Mouse (Mus musculus): ENCODE measurements around the gene Insr. TPM values are rescaled to one million over a fixed set of nuclear protein-coding genes. Genes with fewer than 3 reads are reported as not detected.

The Insr gene
- polyA plus RNA-seq, 1 experiment from 2014 or later = 67.2 TPM

- no peaks in the 10 kb centered on the region for H3K27me3 ChIP-seq (ENCODE audit: control insufficient read depth, insufficient read depth, low read length)
- no peaks in the 10 kb centered on the region for H3K9me3 ChIP-seq (ENCODE audit: control insufficient read depth, low read length)
- H3K9ac ChIP-seq (replicated peaks; ENCODE audit: low read depth, low read length) = no peak overlapping the region
Measured at GRCm38 (mm10) chr8:3248704-3249103, 30.7 kb downstream of the Insr start.

GRCm38 (mm10) chr8:3247129-3247528, 32.3 kb downstream of the Insr start:
- Histone ChIP-seq H3K4me1 (ENCODE audit: control insufficient read depth, insufficient read depth, low read length) (no peaks in the 10 kb centered on the region), H3K9me3 (ENCODE audit: control insufficient read depth, low read length) (no peaks in the 10 kb centered on the region), H3K9ac (replicated peaks; ENCODE audit: low read depth, low read length) (no peak overlapping the region), H3K36me3 (ENCODE audit: control insufficient read depth, insufficient read depth, low read length) (no peaks in the 10 kb centered on the region), H3K27ac (ENCODE audit: low read depth, low read length) (no peak overlapping the region), H3K27me3 (ENCODE audit: control insufficient read depth, insufficient read depth, low read length) (no peaks in the 10 kb centered on the region), H3K4me2 (ENCODE audit: low read depth, low read length) (no peak overlapping the region), H3K4me3 (ENCODE audit: low read depth, low read length) (no peak overlapping the region)
- WGBS = 80% methylated on average over 1 of the region's 1 CpGs
- ATAC-seq (ENCODE audit: low read depth) = no peak

More at GRCm38 (mm10) chr8:3248704-3249103, 30.7 kb downstream of the Insr start:
- H3K4me1 ChIP-seq (ENCODE audit: control insufficient read depth, insufficient read depth, low read length) = no peaks in the 10 kb centered on the region
- peaks cover 8% of the 10 kb centered on the region; the same call in 1 of the 2 replicates for H3K36me3 ChIP-seq (ENCODE audit: control insufficient read depth, insufficient read depth, low read length)
- no peak for ATAC-seq (ENCODE audit: low read depth)
- H3K4me3 ChIP-seq (ENCODE audit: low read depth, low read length) = no peak overlapping the region
- 92% methylated on average over 5 of the region's 5 CpGs for WGBS
- no peak overlapping the region for H3K4me2 ChIP-seq (ENCODE audit: low read depth, low read length)
- no peak overlapping the region for H3K27ac ChIP-seq (ENCODE audit: low read depth, low read length)

- 85% methylated on average over 4 of the region's 4 CpGs for WGBS
- H3K4me3 ChIP-seq (ENCODE audit: low read depth, low read length) = no peak overlapping the region
- no peaks in the 10 kb centered on the region for H3K4me1 ChIP-seq (ENCODE audit: control insufficient read depth, insufficient read depth, low read length)
- no peaks in the 10 kb centered on the region for H3K27me3 ChIP-seq (ENCODE audit: control insufficient read depth, insufficient read depth, low read length)
- H3K9me3 ChIP-seq (ENCODE audit: control insufficient read depth, low read length) = no peaks in the 10 kb centered on the region
- H3K9ac ChIP-seq (replicated peaks; ENCODE audit: low read depth, low read length) = no peak overlapping the region
- no peak for ATAC-seq (ENCODE audit: low read depth)
- H3K4me2 ChIP-seq (ENCODE audit: low read depth, low read length) = no peak overlapping the region
- H3K27ac ChIP-seq (ENCODE audit: low read depth, low read length) = no peak overlapping the region
- no peaks in the 10 kb centered on the region for H3K36me3 ChIP-seq (ENCODE audit: control insufficient read depth, insufficient read depth, low read length)
Measured at GRCm38 (mm10) chr8:3243229-3243628, 36.2 kb downstream of the Insr start.

GRCm38 (mm10) chr8:3240725-3241124, 38.7 kb downstream of the Insr start:
- 97% methylated on average over 3 of the region's 3 CpGs for WGBS
- Histone ChIP-seq H3K9ac (replicated peaks; ENCODE audit: low read depth, low read length) (no peak overlapping the region), H3K27me3 (ENCODE audit: control insufficient read depth, insufficient read depth, low read length) (no peaks in the 10 kb centered on the region), H3K4me3 (ENCODE audit: low read depth, low read length) (no peak overlapping the region), H3K36me3 (ENCODE audit: control insufficient read depth, insufficient read depth, low read length) (no peaks in the 10 kb centered on the region), H3K4me2 (ENCODE audit: low read depth, low read length) (no peak overlapping the region), H3K27ac (ENCODE audit: low read depth, low read length) (no peak overlapping the region), H3K9me3 (ENCODE audit: control insufficient read depth, low read length) (no peaks in the 10 kb centered on the region), H3K4me1 (ENCODE audit: control insufficient read depth, insufficient read depth, low read length) (no peaks in the 10 kb centered on the region)
- no peak for ATAC-seq (ENCODE audit: low read depth)

GRCm38 (mm10) chr8:3239641-3240040, 39.8 kb downstream of the Insr start:
- Histone ChIP-seq H3K27me3 (ENCODE audit: control insufficient read depth, insufficient read depth, low read length) (no peaks in the 10 kb centered on the region), H3K36me3 (ENCODE audit: control insufficient read depth, insufficient read depth, low read length) (no peaks in the 10 kb centered on the region), H3K27ac (ENCODE audit: low read depth, low read length) (no peak overlapping the region), H3K4me2 (ENCODE audit: low read depth, low read length) (no peak overlapping the region), H3K4me1 (ENCODE audit: control insufficient read depth, insufficient read depth, low read length) (no peaks in the 10 kb centered on the region), H3K9me3 (ENCODE audit: control insufficient read depth, low read length) (no peaks in the 10 kb centered on the region), H3K9ac (replicated peaks; ENCODE audit: low read depth, low read length) (no peak overlapping the region), H3K4me3 (ENCODE audit: low read depth, low read length) (no peak overlapping the region)
- 89% methylated on average over 3 of the region's 3 CpGs for WGBS
- ATAC-seq (ENCODE audit: low read depth) = no peak

GRCm38 (mm10) chr8:3238792-3239191, 40.6 kb downstream of the Insr start:
- H3K36me3 ChIP-seq (ENCODE audit: control insufficient read depth, insufficient read depth, low read length) = no peaks in the 10 kb centered on the region
- H3K9me3 ChIP-seq (ENCODE audit: control insufficient read depth, low read length) = no peaks in the 10 kb centered on the region
- no peak for ATAC-seq (ENCODE audit: low read depth)
- no peaks in the 10 kb centered on the region for H3K27me3 ChIP-seq (ENCODE audit: control insufficient read depth, insufficient read depth, low read length)
- H3K9ac ChIP-seq (replicated peaks; ENCODE audit: low read depth, low read length) = no peak overlapping the region
- no peaks in the 10 kb centered on the region for H3K4me1 ChIP-seq (ENCODE audit: control insufficient read depth, insufficient read depth, low read length)
- no peak overlapping the region for H3K4me3 ChIP-seq (ENCODE audit: low read depth, low read length)
- WGBS = 92% methylated on average over 3 of the region's 3 CpGs
- no peak overlapping the region for H3K4me2 ChIP-seq (ENCODE audit: low read depth, low read length)
- no peak overlapping the region for H3K27ac ChIP-seq (ENCODE audit: low read depth, low read length)

GRCm38 (mm10) chr8:3237319-3237718, 42.1 kb downstream of the Insr start:
- Histone ChIP-seq H3K36me3 (ENCODE audit: control insufficient read depth, insufficient read depth, low read length) (no peaks in the 10 kb centered on the region), H3K9me3 (ENCODE audit: control insufficient read depth, low read length) (no peaks in the 10 kb centered on the region), H3K4me3 (ENCODE audit: low read depth, low read length) (no peak overlapping the region), H3K9ac (replicated peaks; ENCODE audit: low read depth, low read length) (no peak overlapping the region), H3K27me3 (ENCODE audit: control insufficient read depth, insufficient read depth, low read length) (no peaks in the 10 kb centered on the region), H3K27ac (ENCODE audit: low read depth, low read length) (no peak overlapping the region), H3K4me2 (ENCODE audit: low read depth, low read length) (no peak overlapping the region), H3K4me1 (ENCODE audit: control insufficient read depth, insufficient read depth, low read length) (no peaks in the 10 kb centered on the region)
- WGBS = 72% methylated on average over 5 of the region's 5 CpGs
- ATAC-seq (ENCODE audit: low read depth) = no peak

GRCm38 (mm10) chr8:3236277-3236676, 43.1 kb downstream of the Insr start:
- Histone ChIP-seq H3K36me3 (ENCODE audit: control insufficient read depth, insufficient read depth, low read length) (no peaks in the 10 kb centered on the region), H3K4me1 (ENCODE audit: control insufficient read depth, insufficient read depth, low read length) (no peaks in the 10 kb centered on the region), H3K4me3 (ENCODE audit: low read depth, low read length) (no peak overlapping the region), H3K9me3 (ENCODE audit: control insufficient read depth, low read length) (no peaks in the 10 kb centered on the region), H3K27ac (ENCODE audit: low read depth, low read length) (no peak overlapping the region), H3K9ac (replicated peaks; ENCODE audit: low read depth, low read length) (no peak overlapping the region), H3K27me3 (ENCODE audit: control insufficient read depth, insufficient read depth, low read length) (no peaks in the 10 kb centered on the region), H3K4me2 (ENCODE audit: low read depth, low read length) (no peak overlapping the region)
- 61% methylated on average over 3 of the region's 3 CpGs for WGBS
- no peak for ATAC-seq (ENCODE audit: low read depth)

- Histone ChIP-seq H3K9ac (replicated peaks; ENCODE audit: low read depth, low read length) (no peak overlapping the region), H3K9me3 (ENCODE audit: control insufficient read depth, low read length) (no peaks in the 10 kb centered on the region), H3K27ac (ENCODE audit: low read depth, low read length) (no peak overlapping the region), H3K4me1 (ENCODE audit: control insufficient read depth, insufficient read depth, low read length) (no peaks in the 10 kb centered on the region), H3K36me3 (ENCODE audit: control insufficient read depth, insufficient read depth, low read length) (no peaks in the 10 kb centered on the region), H3K4me2 (ENCODE audit: low read depth, low read length) (no peak overlapping the region), H3K27me3 (ENCODE audit: control insufficient read depth, insufficient read depth, low read length) (no peaks in the 10 kb centered on the region), H3K4me3 (ENCODE audit: low read depth, low read length) (no peak overlapping the region)
- no peak for ATAC-seq (ENCODE audit: low read depth)
- WGBS = 79% methylated on average over 3 of the region's 3 CpGs
Measured at GRCm38 (mm10) chr8:3234569-3234968, 44.8 kb downstream of the Insr start.

GRCm38 (mm10) chr8:3232601-3233000, 46.8 kb downstream of the Insr start:
- no peak overlapping the region for H3K4me3 ChIP-seq (ENCODE audit: low read depth, low read length)
- H3K4me1 ChIP-seq (ENCODE audit: control insufficient read depth, insufficient read depth, low read length) = no peaks in the 10 kb centered on the region
- H3K36me3 ChIP-seq (ENCODE audit: control insufficient read depth, insufficient read depth, low read length) = no peaks in the 10 kb centered on the region
- no peaks in the 10 kb centered on the region for H3K27me3 ChIP-seq (ENCODE audit: control insufficient read depth, insufficient read depth, low read length)
- no peak for ATAC-seq (ENCODE audit: low read depth)
- H3K9ac ChIP-seq (replicated peaks; ENCODE audit: low read depth, low read length) = no peak overlapping the region
- no peak overlapping the region for H3K27ac ChIP-seq (ENCODE audit: low read depth, low read length)
- WGBS = 91% methylated on average over 2 of the region's 2 CpGs
- H3K9me3 ChIP-seq (ENCODE audit: control insufficient read depth, low read length) = no peaks in the 10 kb centered on the region
- no peak overlapping the region for H3K4me2 ChIP-seq (ENCODE audit: low read depth, low read length)

Measured in neural tube, embryonic 14.5 days (tissue).